Mouse (Mus musculus): ENCODE results near the gene Proca1. TPM values are rescaled to one million over a fixed set of nuclear protein-coding genes. Genes with fewer than 3 reads are reported as not detected.
A peak's percentile ranks its signal among the peaks of the same experiment; 100 is the strongest.

The Proca1 gene
- total RNA-seq, 1 experiment, result 0.80 TPM

GRCm38 (mm10) chr11:78247727-78248140 lies 54.5 kb downstream of the Proca1 start:
- peaks cover 9 to 17% of the 10 kb centered on the region in 2 experiments; a peak in 3 of 4 replicates for H3K4me1 ChIP-seq (ENCODE audit: control insufficient read depth in 2 of 2, insufficient read depth in 2 of 2, low read length in 2 of 2, poor library complexity in 1 of 2)
- H3K27ac ChIP-seq (ENCODE audit: insufficient read depth, low read depth, low read length, poor library complexity, severe bottlenecking), result peak overlapping the region; percentile 97
- TF ChIP-seq ZC3H11A (IDR thresholded peaks at IDR 0.05; ENCODE audit: borderline replicate concordance, low read depth, low read length) (no peak), CHD2 (IDR thresholded peaks at IDR 0.05; ENCODE audit: low read depth, low read length) (peak; percentile 89), MAFK (IDR thresholded peaks at IDR 0.05; ENCODE audit: insufficient read depth, low read depth, low read length) (peak; percentile 46; the same call in 1 of the 2 replicates)
- H3K9me3 ChIP-seq (ENCODE audit: control insufficient read depth, insufficient read depth, low read depth, low read length), result no peaks in the 10 kb centered on the region
- H3K4me3 ChIP-seq (ENCODE audit: insufficient read depth in 1 of 2, low read depth in 1 of 2, low read length in 2 of 2, poor library complexity in 1 of 2, severe bottlenecking in 1 of 2), result peak overlapping the region; percentile 65 to 99
- in situ Hi-C loops (cut with MboI; ENCODE audit: low sequenced_read_pairs in 2 of 2, unreplicated experiment in 2 of 2), result no loop called here
- peak overlapping the region; percentile 74 for H3K9ac ChIP-seq (ENCODE audit: insufficient read depth, low read depth, low read length, poor library complexity, severe bottlenecking)
- peaks cover 11% of the 10 kb centered on the region; the same call in 1 of the 2 replicates for H3K36me3 ChIP-seq (ENCODE audit: control insufficient read depth, insufficient read depth, low read length, poor library complexity, severe bottlenecking)
- DNase-seq (ENCODE audit: low read depth, low spot score), result peak; percentile 74

Other genes starting within 250 kb of the Proca1 start
- 38.4 and 42.0 TPM in 2 replicates for gene Phf12, start 210.6 kb upstream of the Proca1 start, total RNA-seq (2012; rRNA removed)
- gene Dhrs13, start 161.1 kb upstream of the Proca1 start, total RNA-seq (2012; rRNA removed), result 20.2 and 28.5 TPM in 2 replicates
- gene Flot2, start 155.5 kb upstream of the Proca1 start, total RNA-seq (2012; rRNA removed), result 26.7 and 31.9 TPM in 2 replicates
- gene Eral1, start 113.0 kb upstream of the Proca1 start, total RNA-seq (2012; rRNA removed), result 29.6 and 33.5 TPM in 2 replicates
- gene Fam222b, start 98.7 kb upstream of the Proca1 start, total RNA-seq (2012; rRNA removed), result 8.9 and 11.7 TPM in 2 replicates
- gene Traf4, start 27.8 kb upstream of the Proca1 start, total RNA-seq (2012; rRNA removed), result 74.4 and 78.2 TPM in 2 replicates
- 15.3 and 25.4 TPM in 2 replicates for gene Nek8, start 16.7 kb upstream of the Proca1 start, total RNA-seq (2012; rRNA removed)
- 75.6 and 78.6 TPM in 2 replicates for gene Tlcd1, start 16.7 kb upstream of the Proca1 start, total RNA-seq (2012; rRNA removed)
- gene Rpl23a, start 9.8 kb upstream of the Proca1 start, total RNA-seq (2012; rRNA removed), result 2,611 and 2,664 TPM in 2 replicates
- 33.8 and 36.1 TPM in 2 replicates for gene Rab34, start 5.0 kb upstream of the Proca1 start, total RNA-seq (2012; rRNA removed)
- 81.3 and 123 TPM in 2 replicates for gene Sdf2, start 52.4 kb downstream of the Proca1 start, total RNA-seq (2012; rRNA removed)
- 60.6 and 63.0 TPM in 2 replicates for gene Supt6, start 52.6 kb downstream of the Proca1 start, total RNA-seq (2012; rRNA removed)
- 210 and 285 TPM in 2 replicates for gene 2610507B11Rik, start 68.4 kb downstream of the Proca1 start, total RNA-seq (2012; rRNA removed)
- 2.0 TPM in 2 replicates for gene BC030499, start 97.4 kb downstream of the Proca1 start, total RNA-seq (2012; rRNA removed)
- gene Spag5, start 108.1 kb downstream of the Proca1 start, total RNA-seq (2012; rRNA removed), result 58.2 and 96.2 TPM in 2 replicates
- gene Aldoc, start 129.6 kb downstream of the Proca1 start, total RNA-seq (2012; rRNA removed), result 5.0 and 9.8 TPM in 2 replicates
- 45.7 and 78.9 TPM in 2 replicates for gene Pigs, start 135.0 kb downstream of the Proca1 start, total RNA-seq (2012; rRNA removed)
- gene Unc119, start 150.1 kb downstream of the Proca1 start, total RNA-seq (2012; rRNA removed), result 22.2 and 24.5 TPM in 2 replicates
- not detected in 2 replicates for gene Foxn1, start 193.2 kb downstream of the Proca1 start, total RNA-seq (2012; rRNA removed)
- gene Slc13a2, start 228.8 kb downstream of the Proca1 start, total RNA-seq (2012; rRNA removed), result 0.13 TPM in 1 of 2 replicates, not detected in the other

Data from ES-E14 (cell line).